Mouse (Mus musculus): ENCODE data around the gene Sri.
"Not testable (repeated sequence)": the region's sequence is repeated elsewhere in the genome, so short reads cannot be mapped to it uniquely, and the experiment has no call there.

Gene Sri

GRCm38 (mm10) chr5:8045855-8046254 is at the start of gene Sri:
TSS of gene Sri (plus strand) at chr5:8046078.
- DNase-seq (ENCODE audit: low spot score) = no peak

DNA sequence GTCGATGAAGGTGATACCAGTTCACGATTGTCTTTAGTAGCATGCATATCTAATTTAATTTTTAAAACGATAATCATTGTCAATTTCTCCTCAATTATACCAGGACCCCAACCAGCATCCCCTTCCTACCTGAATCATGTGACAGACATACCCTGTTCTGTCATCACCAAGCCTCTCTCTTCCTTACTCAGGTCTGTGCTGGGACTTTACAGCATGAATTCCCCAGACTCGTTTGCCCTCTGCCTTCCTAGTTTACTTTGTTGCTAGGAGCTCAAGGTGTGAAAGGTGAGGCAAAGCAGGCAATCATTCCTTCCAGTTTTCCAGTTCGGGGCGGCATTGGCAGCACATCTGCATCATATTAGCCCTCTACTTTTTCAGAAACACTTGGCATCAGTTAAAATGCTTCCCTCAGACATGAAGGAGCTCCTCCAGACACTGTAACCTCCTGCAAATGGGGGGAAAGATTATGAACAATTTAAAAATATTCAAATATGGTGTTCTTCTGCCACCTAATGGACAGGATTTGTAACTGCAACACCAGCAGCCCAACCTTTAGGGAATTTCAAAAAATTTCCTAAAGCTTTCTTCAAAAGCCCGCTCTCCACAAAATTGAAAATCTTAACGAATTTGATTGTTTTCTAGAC is 49.4 kb upstream of the Sri start:
- no peak for DNase-seq (ENCODE audit: low spot score)

- DNase-seq (ENCODE audit: low spot score) = no peak
Measured at GRCm38 (mm10) chr5:7997086-7997485, 48.8 kb upstream of the Sri start.

DNA sequence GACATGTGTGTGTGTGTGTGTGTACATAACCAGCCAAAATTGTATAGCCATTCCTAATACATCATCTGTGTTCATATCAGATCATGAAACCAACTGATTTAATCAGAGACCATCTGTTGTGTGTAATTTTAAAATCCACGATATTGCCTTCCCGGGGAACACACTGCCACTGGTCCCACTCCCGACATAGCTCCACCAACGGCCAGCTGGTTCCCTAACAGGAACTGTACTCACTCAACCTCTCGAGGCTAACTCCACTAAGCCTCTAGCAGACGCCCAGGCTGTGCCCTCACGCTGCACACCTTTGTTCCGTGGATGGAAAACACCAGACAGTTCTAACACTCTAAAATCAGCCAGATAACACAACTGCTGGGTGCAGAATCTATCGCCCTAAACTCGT is 45.4 kb upstream of the Sri start:
- no peak for DNase-seq (ENCODE audit: low spot score)

DNA sequence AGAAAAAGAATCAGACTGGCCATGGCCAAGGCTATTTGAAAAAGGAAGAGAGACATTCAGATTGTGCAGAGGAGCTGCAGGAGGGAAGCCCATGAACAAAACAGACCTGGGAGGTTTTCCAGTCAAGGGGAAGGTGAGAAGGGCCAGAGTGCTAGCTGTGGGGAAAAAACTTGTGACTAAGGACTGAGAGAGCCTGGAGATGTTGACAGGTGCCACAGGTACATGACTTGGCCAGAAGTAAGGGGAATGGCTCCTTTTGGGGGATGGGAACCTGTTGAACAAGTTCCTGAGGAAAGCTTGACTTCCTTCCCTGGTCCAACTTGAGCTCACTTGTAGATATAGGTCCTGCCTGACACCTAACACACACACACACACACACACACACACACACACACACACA is 43.1 kb upstream of the Sri start:
- DNase-seq (ENCODE audit: low spot score) = no peak

GRCm38 (mm10) chr5:8013276-8013675 is 32.6 kb upstream of the Sri start:
- no peak for DNase-seq (ENCODE audit: low spot score)

DNA sequence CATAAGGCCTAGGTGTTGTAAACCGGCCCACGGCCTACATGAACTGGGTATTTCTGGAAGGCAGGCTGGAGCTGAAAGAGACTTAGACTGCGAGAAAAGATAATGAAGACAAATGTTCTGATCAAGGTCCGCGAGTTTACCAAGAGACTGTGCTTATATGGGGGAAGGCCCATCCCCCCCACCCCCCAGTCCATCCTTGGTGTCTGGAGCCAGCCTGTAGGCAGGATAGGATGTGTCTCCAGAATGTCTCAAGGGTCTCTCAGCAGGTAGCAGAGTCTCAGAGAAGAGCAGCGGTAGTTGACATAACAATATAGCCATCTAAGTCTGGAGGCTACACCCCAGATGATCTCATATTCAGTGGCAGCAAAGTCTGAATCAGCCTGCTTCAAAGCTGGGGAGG is 11.3 kb upstream of the Sri start:
- DNase-seq (ENCODE audit: low spot score) = not testable (repeated sequence)

GRCm38 (mm10) chr5:8053827-8054226 is 7.9 kb downstream of the Sri start:
- DNase-seq (ENCODE audit: low spot score) = no peak

- no peak for DNase-seq (ENCODE audit: low spot score)
Measured at GRCm38 (mm10) chr5:8055721-8056129, 9.8 kb downstream of the Sri start.

- peak; percentile 87 for DNase-seq (ENCODE audit: low spot score)
Measured at GRCm38 (mm10) chr5:8056141-8057017, 10.5 kb downstream of the Sri start.

GRCm38 (mm10) chr5:8057018-8057323 is 11.1 kb downstream of the Sri start:
- no peak for DNase-seq (ENCODE audit: low spot score)

GRCm38 (mm10) chr5:8058056-8058455 is 12.2 kb downstream of the Sri start:
- no peak for DNase-seq (ENCODE audit: low spot score)

- no peak for DNase-seq (ENCODE audit: low spot score)
Measured at GRCm38 (mm10) chr5:8062469-8062868, 16.6 kb downstream of the Sri start.

DNA sequence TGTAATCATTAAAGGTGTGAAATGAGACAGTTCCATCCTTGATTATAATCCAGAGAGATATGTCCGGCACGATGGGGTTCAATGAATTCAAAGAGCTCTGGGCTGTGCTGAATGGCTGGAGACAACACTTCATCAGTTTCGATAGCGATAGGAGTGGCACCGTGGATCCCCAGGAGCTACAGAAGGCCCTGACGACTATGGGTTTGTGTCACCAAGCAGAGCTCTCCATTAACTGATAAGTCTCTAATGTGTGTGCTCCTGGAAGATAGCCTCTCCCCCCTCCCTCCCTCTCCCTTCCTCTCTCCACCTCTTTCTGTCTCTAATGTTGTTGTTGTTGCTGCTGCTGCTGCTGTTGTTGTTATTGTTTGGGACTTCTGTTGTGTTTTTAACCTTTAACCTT is 17.3 kb downstream of the Sri start:
- no peak for DNase-seq (ENCODE audit: low spot score)

GRCm38 (mm10) chr5:8073406-8073805 is 27.5 kb downstream of the Sri start:
- DNase-seq (ENCODE audit: low spot score) = no peak

- no peak for DNase-seq (ENCODE audit: low spot score)
Measured at GRCm38 (mm10) chr5:8073901-8074561, 28.2 kb downstream of the Sri start.

- no peak for DNase-seq (ENCODE audit: low spot score)
Measured at GRCm38 (mm10) chr5:8077481-8077880, 31.6 kb downstream of the Sri start.

DNA sequence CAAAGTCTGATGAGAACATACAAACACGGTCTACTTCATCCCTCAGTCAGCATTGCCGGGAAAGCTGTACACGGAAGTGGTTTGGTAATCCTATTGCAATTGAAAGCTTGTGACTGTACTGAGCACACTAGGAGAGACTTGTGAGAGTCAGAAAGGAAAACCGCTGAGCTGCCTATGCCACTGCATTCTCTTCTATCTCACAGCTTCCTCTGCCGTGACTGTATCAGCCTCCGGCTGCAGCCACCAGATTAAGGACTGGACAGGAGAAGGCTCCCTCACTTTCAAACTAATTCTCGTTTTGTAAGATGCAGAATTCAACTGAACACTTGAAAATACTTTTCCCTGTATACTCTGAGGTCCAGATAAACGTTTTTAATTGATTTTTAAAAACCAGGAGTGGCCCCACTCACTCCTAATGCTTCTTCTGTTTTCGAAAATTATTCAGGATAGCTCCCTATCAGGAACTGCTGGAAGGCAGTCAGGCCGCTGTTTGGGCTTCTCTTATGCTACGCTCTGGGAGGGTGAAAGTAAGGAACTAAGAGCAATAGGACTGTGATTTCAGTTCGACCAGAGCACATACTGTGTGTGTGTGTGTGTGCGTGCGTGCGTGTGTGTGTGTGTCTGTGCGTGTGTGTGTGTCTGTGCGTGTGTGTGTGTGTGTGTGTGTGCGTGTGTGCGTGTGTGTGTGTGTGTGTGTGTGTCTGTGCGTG is 37.1 kb downstream of the Sri start:
- no peak for DNase-seq (ENCODE audit: low spot score)

DNA sequence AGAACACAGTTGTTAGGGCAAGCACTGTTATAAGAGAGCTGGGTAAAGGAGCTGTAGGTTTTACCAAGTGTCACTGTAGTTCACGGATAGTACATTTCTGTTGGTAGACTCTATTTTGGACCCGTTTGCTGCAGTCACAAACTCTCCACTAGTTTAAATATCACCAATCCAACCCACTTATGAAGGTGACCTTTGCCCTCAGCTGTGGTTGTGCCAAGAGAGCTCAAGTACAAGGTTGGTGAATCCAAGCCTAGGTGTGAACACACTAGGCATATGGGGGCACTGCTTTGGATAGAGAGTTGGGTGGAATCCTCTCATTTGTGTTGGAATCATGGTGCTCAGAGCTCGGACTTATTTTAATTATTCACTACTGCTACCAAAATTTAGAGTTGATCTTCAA is 39.8 kb downstream of the Sri start:
- no peak for DNase-seq (ENCODE audit: low spot score)

DNA sequence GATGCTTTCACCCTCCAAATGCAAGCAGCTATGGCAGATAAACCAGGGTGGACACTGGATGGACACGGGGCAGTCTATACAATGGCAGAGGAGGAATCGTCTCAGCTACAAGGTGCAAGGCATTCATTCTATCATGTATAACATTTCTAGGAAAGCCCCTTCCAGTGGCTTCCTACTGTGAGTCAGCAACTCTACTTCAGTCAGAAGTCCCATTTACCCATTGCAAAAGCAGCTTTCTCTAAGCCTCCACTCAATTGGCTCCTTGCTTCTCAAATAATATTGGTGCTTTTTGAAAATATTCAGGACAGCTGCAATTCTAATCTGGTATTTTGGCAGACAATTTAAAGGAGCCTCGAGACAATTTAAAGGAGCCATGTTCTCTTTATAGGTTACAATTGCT is 42.3 kb downstream of the Sri start:
- DNase-seq (ENCODE audit: low spot score) = no peak

GRCm38 (mm10) chr5:8094921-8095320 is 49.0 kb downstream of the Sri start:
- DNase-seq (ENCODE audit: low spot score) = no peak

GRCm38 (mm10) chr5:8095689-8096088 is 49.8 kb downstream of the Sri start:
- DNase-seq (ENCODE audit: low spot score) = no peak

DNA sequence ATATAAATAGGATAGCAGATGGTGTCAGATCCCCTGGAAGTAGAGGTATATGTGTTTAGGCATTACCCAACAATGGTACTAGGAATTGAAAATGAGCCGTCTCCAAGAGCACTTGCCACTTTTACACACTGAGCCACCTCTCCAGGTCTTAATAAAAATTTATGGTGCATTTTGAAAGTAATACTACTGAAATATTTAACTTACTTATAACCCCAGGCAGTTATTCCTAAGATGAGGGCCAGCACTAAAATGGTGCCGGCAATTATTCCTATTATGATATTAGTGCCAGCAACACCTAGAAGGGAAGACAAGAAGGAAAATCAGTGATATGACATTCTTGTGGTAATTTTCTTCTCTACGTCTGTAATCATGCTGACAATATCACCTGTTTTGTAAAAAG is 65.8 kb downstream of the Sri start:
- no peak for DNase-seq (ENCODE audit: low spot score)

Measured in testis, postnatal 10 days (tissue).